Mouse (Mus musculus) liver, embryonic 12.5 days (tissue): ENCODE measurements around the gene Mb21d2. TPM values are rescaled to one million over a fixed set of nuclear protein-coding genes. Genes with fewer than 3 reads are reported as not detected.

ENCODE experiments used
- ATAC-seq: fragments of 200-750 bp; cut with Nextera tagmentation; 2 replicates; pipeline ENCODE4 v1.8.0; 2017; ENCODE audit warnings: moderate number of reproducible peaks, mild to moderate bottlenecking, moderate library complexity
- H3K27ac ChIP-seq: fragments of 300-500 bp; sonication (generic); 2 replicates; pipeline ENCODE4 v1.5.1; 2016; ENCODE audit warnings: mild to moderate bottlenecking
- H3K27me3 ChIP-seq: fragments of 300-500 bp; sonication (generic); replicated peaks from 2 replicates; pipeline ENCODE4 v1.6.1; 2016; ENCODE audit warnings: mild to moderate bottlenecking, moderate library complexity
- H3K36me3 ChIP-seq: fragments of 300-500 bp; sonication (generic); 2 replicates; pipeline ENCODE4 v1.6.1; 2016; ENCODE audit warnings: mild to moderate bottlenecking, moderate library complexity
- H3K4me1 ChIP-seq: fragments of 300-500 bp; sonication (generic); 2 replicates; pipeline ENCODE4 v1.6.1; 2016
- H3K4me2 ChIP-seq: fragments of 300-500 bp; sonication (generic); 2 replicates; pipeline ENCODE4 v1.6.1; 2016; ENCODE audit warnings: mild to moderate bottlenecking, moderate library complexity
- H3K4me3 ChIP-seq: fragments of 300-500 bp; sonication (generic); 2 replicates; pipeline ENCODE4 v1.5.1; 2016; ENCODE audit warnings: mild to moderate bottlenecking, moderate library complexity
- H3K9ac ChIP-seq: fragments of 300-500 bp; sonication (generic); 2 replicates; pipeline ENCODE4 v1.6.1; 2016; ENCODE audit warnings: mild to moderate bottlenecking, moderate library complexity
- H3K9me3 ChIP-seq: fragments of 300-500 bp; sonication (generic); replicated peaks from 2 replicates; pipeline ENCODE4 v1.6.1; 2016; ENCODE audit warnings: mild to moderate bottlenecking, moderate library complexity
- WGBS: fragments of 180-500 bp; shearing (Covaris S2); methylation state at CpG from one replicate; pipeline ENCODE4 v1.1.7; 2016; ENCODE audit not compliant: insufficient replicate concordance; 5-methylcytosine and 5-hydroxymethylcytosine counted together
- polyA plus RNA-seq: library from polyadenylated mRNA; unstranded; fragments of >200 nt; fragmentation: Nextera tagmentation; extraction: Ambion mirVana; gene quantifications from 2 replicates; pipeline ENCODE4 v1.2.1, GENCODE M21; 2016

The Mb21d2 gene
- polyA plus RNA-seq, 1 experiment from 2014 or later = 2.5 TPM

- Histone ChIP-seq H3K4me3 (no peak overlapping the region), H3K9ac (no peak overlapping the region), H3K27ac (no peak overlapping the region), H3K9me3 (no peaks in the 10 kb centered on the region), H3K4me2 (no peak overlapping the region), H3K4me1 (no peaks in the 10 kb centered on the region), H3K36me3 (no peaks in the 10 kb centered on the region), H3K27me3 (peaks cover 55% of the 10 kb centered on the region)
- WGBS = 36% methylated on average over 9 of the region's 9 CpGs
- no peak for ATAC-seq
These were observed 2.1 kb downstream of the Mb21d2 start for GRCm38 (mm10) chr16:28927381-28927780.

- Histone ChIP-seq H3K4me2 (no peak overlapping the region), H3K9me3 (no peaks in the 10 kb centered on the region), H3K9ac (no peak overlapping the region), H3K4me1 (0 out of 2 replicates have a peak, but pooled peaks cover 5% of the 10 kb centered on the region), H3K27ac (no peak overlapping the region), H3K36me3 (no peaks in the 10 kb centered on the region), H3K4me3 (no peak overlapping the region), H3K27me3 (no peaks in the 10 kb centered on the region)
- WGBS = 70% methylated on average over 11 of the region's 11 CpGs
- no peak for ATAC-seq
These were observed 10.1 kb downstream of the Mb21d2 start for GRCm38 (mm10) chr16:28919320-28919885.

DNA sequence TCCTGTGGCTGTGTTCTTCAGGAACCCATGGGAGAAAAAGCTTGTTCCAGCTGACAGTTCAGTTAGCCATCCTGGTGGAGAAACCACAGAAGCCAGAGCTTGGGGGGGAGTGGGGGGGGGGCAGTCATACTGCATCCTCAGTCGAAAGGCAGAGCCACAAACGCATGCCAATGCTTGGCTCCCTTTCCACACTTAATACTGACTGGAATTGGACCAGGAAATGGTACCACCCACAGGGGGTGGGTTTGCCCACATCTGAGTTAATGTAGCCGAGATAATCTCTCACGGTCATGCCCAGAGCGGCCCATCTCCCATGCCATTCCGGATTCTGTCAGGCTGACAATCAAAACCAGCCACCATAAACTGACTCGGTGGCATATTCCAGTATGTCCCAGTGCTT is 14.1 kb downstream of the Mb21d2 start:
- H3K36me3 ChIP-seq = no peaks in the 10 kb centered on the region
- H3K4me1 ChIP-seq = 0 out of 2 replicates have a peak, but pooled peaks cover 9% of the 10 kb centered on the region
- H3K9ac ChIP-seq = no peak overlapping the region
- ATAC-seq = no peak
- H3K4me3 ChIP-seq = no peak overlapping the region
- no peak overlapping the region for H3K4me2 ChIP-seq
- 70% methylated on average over 7 of the region's 7 CpGs for WGBS
- no peaks in the 10 kb centered on the region for H3K9me3 ChIP-seq
- no peak overlapping the region for H3K27ac ChIP-seq
- no peaks in the 10 kb centered on the region for H3K27me3 ChIP-seq

GRCm38 (mm10) chr16:28914709-28915108 is 14.8 kb downstream of the Mb21d2 start:
- H3K27ac ChIP-seq = no peak overlapping the region
- no peak for ATAC-seq
- H3K4me2 ChIP-seq = no peak overlapping the region
- 0 out of 2 replicates have a peak, but pooled peaks cover 9% of the 10 kb centered on the region for H3K4me1 ChIP-seq
- WGBS = 43% methylated on average over 1 of the region's 1 CpGs
- no peaks in the 10 kb centered on the region for H3K9me3 ChIP-seq
- H3K36me3 ChIP-seq = no peaks in the 10 kb centered on the region
- H3K27me3 ChIP-seq = no peaks in the 10 kb centered on the region
- no peak overlapping the region for H3K9ac ChIP-seq
- no peak overlapping the region for H3K4me3 ChIP-seq

DNA sequence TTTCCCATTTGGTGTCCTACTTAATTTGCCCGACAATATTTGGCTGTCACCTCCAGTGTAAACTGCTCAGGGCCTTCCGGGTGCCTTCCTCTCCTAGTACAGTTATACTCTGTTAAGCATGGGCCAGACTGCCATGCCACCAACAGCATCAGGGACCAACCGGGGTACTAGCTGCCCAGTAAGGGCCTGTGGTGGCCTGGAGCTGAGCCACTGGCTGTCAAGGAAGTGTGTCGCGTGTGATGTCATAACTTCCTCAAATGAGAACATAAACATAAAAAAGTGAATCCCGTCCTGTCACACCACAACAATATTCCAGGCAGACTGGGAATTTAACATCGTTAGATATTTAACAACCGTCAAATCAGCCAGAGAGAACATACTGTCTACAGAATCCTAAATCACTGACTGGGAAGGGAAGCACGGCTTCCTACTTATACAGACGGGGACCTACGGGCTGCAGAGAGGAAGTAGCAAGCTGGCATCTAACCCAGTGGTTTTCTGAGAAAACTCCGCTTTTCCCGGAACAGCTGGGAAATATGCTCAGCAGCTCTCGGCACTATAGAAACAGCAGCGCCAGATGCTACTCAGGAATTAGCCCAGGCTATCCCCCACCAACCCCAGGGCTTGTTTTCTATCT is 17.9 kb downstream of the Mb21d2 start:
- H3K4me2 ChIP-seq = no peak overlapping the region
- WGBS = 44% methylated on average over 15 of the region's 15 CpGs
- H3K4me1 ChIP-seq = 0 out of 2 replicates have a peak, but pooled peaks cover 9% of the 10 kb centered on the region
- H3K4me3 ChIP-seq = no peak overlapping the region
- no peaks in the 10 kb centered on the region for H3K9me3 ChIP-seq
- no peaks in the 10 kb centered on the region for H3K36me3 ChIP-seq
- no peaks in the 10 kb centered on the region for H3K27me3 ChIP-seq
- H3K27ac ChIP-seq = no peak overlapping the region
- no peak for ATAC-seq
- H3K9ac ChIP-seq = no peak overlapping the region

- no peak for ATAC-seq
- 66% methylated on average over 7 of the region's 7 CpGs for WGBS
- no peak overlapping the region for H3K9ac ChIP-seq
These were observed 22.9 kb downstream of the Mb21d2 start for GRCm38 (mm10) chr16:28906370-28907275.

DNA sequence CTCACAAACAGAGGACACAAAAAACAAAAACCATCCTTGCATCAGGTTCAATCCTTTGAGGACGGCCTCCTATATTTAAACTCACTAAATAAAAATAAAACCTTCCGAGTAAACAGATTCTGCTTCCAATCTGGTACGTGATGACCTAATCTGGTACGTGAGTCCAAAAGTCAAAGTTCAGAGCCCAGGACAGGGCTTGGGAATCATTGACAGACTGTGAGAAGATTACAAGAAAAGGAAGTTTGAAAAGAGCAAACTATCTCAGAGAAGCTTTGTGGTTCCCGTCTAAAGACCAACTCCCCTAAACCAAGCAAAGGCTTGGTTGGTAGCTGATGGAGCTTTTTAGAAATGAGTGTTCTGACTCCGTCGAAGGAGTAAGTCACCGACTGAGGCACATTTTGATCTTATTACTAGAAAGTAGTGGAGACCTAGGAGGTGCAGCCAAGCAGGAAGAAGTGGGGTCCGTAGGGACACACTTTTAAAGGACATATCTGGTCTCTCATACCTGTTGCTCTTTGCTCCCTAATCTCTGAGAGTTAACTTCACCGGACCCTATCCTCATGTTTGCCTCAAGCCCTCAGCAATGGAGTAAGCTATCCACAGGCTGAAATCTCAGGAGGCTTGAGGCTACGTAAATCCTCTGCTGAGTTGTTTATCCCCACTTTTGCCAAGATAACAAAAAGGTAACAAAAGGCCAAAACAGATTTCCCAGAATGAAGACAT is 23.7 kb downstream of the Mb21d2 start:
- Histone ChIP-seq H3K27ac (0 out of 2 replicates have a peak overlapping the region, but pooled peaks have one; percentile 20), H3K9ac (no peak overlapping the region), H3K9me3 (no peaks in the 10 kb centered on the region), H3K36me3 (no peaks in the 10 kb centered on the region), H3K4me3 (no peak overlapping the region), H3K4me2 (no peak overlapping the region), H3K4me1 (0 out of 2 replicates have a peak, but pooled peaks cover 3% of the 10 kb centered on the region), H3K27me3 (no peaks in the 10 kb centered on the region)
- no peak for ATAC-seq
- WGBS = 58% methylated on average over 11 of the region's 11 CpGs

More at GRCm38 (mm10) chr16:28906370-28907275, 22.9 kb downstream of the Mb21d2 start:
- Histone ChIP-seq H3K4me3 (no peak overlapping the region), H3K9me3 (no peaks in the 10 kb centered on the region), H3K36me3 (no peaks in the 10 kb centered on the region), H3K4me2 (no peak overlapping the region), H3K27me3 (no peaks in the 10 kb centered on the region), H3K27ac (no peak overlapping the region), H3K4me1 (0 out of 2 replicates have a peak, but pooled peaks cover 3% of the 10 kb centered on the region)

- H3K27ac ChIP-seq = no peak overlapping the region
- ATAC-seq = no peak
These were observed 26.6 kb downstream of the Mb21d2 start for GRCm38 (mm10) chr16:28902620-28903565.

GRCm38 (mm10) chr16:28899161-28899540 is 30.3 kb downstream of the Mb21d2 start:
- Histone ChIP-seq H3K4me2 (no peak overlapping the region), H3K27ac (no peak overlapping the region), H3K4me3 (no peak overlapping the region), H3K36me3 (no peaks in the 10 kb centered on the region), H3K9ac (no peak overlapping the region), H3K4me1 (no peaks in the 10 kb centered on the region), H3K27me3 (no peaks in the 10 kb centered on the region), H3K9me3 (no peaks in the 10 kb centered on the region)
- no peak for ATAC-seq
- 62% methylated on average over 4 of the region's 4 CpGs for WGBS

More at GRCm38 (mm10) chr16:28902620-28903565, 26.6 kb downstream of the Mb21d2 start:
- Histone ChIP-seq H3K36me3 (no peaks in the 10 kb centered on the region), H3K4me1 (0 out of 2 replicates have a peak, but pooled peaks cover 3% of the 10 kb centered on the region), H3K9me3 (no peaks in the 10 kb centered on the region), H3K4me2 (no peak overlapping the region), H3K27me3 (no peaks in the 10 kb centered on the region), H3K4me3 (no peak overlapping the region), H3K9ac (no peak overlapping the region)
- WGBS = 70% methylated on average over 14 of the region's 14 CpGs

- Histone ChIP-seq H3K36me3 (no peaks in the 10 kb centered on the region), H3K4me1 (no peaks in the 10 kb centered on the region; the same call in 1 of the 2 replicates), H3K4me3 (no peak overlapping the region), H3K9ac (no peak overlapping the region), H3K27ac (no peak overlapping the region), H3K4me2 (no peak overlapping the region), H3K9me3 (no peaks in the 10 kb centered on the region), H3K27me3 (no peaks in the 10 kb centered on the region)
- 30% methylated on average over 15 of the region's 15 CpGs for WGBS
- no peak for ATAC-seq
These were observed 30.8 kb downstream of the Mb21d2 start for GRCm38 (mm10) chr16:28898509-28899160.
